Mouse (Mus musculus) inflammation-experienced regulatory T-cells, adult 6 months (primary cell): ENCODE results near the gene Fam198b. TPM values are rescaled to one million over a fixed set of nuclear protein-coding genes. Genes with fewer than 3 reads are reported as not detected.
"Not testable (repeated sequence)": the region's sequence is repeated elsewhere in the genome, so short reads cannot be mapped to it uniquely, and the experiment has no call there.

Experiments
- ATAC-seq: one replicate; pipeline ENCODE4 v1.8.0; 2017
- polyA plus RNA-seq, 3 experiments: library from polyadenylated mRNA; unstranded; fragments of 100-300 nt; shearing (Covaris generic); gene quantifications; one replicate each; pipeline ENCODE4 v1.2.1; 2017

Gene Fam198b
- polyA plus RNA-seq, 3 experiments from 2014 or later: 0.26 TPM; not detected in 2

GRCm38 (mm10) chr3:79925950-79926697 is 41.8 kb downstream of the Fam198b start:
- no peak for ATAC-seq

- no peak for ATAC-seq
Observed at GRCm38 (mm10) chr3:79927050-79927449, 42.7 kb downstream of the Fam198b start.

GRCm38 (mm10) chr3:79928409-79928808 is 44.1 kb downstream of the Fam198b start:
- ATAC-seq: no peak

GRCm38 (mm10) chr3:79930141-79930744 is 45.9 kb downstream of the Fam198b start:
- ATAC-seq: no peak

GRCm38 (mm10) chr3:79936213-79936612 is 51.9 kb downstream of the Fam198b start:
- no peak for ATAC-seq

DNA sequence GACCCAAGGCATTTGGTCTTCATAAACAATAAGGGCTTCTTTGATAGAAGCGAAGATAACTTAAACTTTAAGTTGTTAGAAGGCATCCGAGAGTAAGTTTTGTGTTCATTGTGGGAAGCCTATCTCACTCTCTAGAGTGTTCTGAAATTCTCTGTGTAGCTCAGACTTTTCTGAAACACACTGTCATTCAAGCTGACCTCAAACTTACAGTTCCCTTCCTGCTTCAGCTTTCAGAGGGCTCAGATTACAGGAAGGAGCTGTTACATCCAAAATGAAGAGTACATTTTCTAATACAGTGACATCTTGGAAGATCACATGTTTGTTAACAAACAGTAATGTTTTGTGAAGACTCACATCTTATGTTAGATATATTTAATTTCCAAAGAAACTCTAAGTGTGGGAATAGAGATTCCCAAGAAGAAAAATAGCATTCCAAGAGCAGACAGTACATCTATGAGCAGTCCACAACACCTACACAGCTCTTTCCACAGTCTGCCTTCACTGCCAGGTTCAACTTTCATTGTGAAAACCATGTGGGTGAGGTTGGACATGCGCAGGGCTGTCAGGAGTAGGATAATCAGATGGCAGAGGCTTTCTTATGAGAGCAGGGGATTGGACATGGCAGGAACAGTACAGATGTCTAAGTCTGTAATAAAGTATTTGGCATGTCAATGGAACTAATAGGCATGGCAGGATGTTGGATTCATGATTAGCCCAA is 52.6 kb downstream of the Fam198b start:
- ATAC-seq: no peak

DNA sequence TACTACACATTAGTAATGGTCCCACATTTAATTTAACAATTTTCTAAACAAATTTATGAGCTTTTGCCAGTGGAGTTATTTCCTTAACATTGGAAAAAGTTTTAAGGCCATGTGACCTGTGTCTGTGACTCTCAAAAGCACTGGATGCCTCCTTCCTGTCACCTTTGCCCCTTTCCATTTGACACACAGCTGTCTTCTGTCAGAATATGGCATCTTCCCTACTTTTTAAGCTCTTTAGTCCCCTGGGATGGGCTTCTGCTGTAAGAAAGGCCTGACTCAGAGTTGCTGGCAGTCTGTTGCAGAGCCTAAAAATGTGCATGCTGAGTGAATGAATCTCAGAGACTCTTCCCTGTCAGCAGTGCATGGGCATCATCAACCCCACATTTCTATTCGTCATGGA is 63.4 kb downstream of the Fam198b start:
- no peak for ATAC-seq

DNA sequence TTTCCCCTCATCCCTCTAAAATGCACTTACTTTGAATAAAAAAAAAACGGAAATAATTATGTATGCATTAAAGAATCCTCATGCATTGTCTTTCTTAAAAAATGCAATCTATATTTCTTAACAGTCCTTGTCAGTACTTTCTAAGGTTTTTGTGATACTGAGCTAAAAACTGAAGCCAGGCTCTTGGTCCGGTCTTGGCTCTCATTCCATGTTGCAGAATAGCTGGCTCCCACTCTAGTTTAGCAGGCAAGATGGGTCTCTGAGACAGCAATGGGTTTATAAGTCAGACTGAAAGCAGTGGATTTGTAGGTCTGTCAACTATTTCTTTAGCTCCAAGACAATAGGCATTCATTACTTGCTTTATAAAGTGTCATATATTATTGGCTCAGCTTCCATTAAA is 63.8 kb downstream of the Fam198b start:
- no peak for ATAC-seq

DNA sequence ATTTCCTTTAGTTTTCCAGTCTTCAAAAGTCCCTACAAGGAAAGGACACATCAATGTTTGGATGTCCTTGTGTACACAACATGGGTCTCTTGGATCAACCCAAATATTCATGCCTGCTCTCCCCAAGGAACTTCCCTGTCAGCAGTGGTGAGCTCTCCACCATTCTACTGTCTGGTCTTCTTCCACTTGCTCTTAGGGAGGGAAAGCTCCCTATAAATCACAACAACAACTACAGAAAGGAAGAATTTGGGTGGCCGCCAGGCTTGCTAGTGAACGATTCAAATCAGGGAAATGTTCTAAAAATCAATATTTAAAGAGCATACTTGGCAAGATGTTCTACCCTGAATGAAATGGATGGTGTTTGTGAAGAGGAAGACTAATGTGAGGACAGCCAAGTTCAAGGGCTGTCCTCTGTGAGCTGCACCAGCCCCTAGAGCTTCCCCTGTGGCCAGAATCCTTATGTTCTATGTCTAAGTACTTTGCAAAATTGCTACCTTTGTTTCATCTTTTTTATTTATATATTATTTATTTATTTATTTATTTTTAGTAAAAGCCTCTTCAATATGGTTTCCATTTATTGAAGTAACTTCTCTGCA is 68.9 kb downstream of the Fam198b start:
- no peak for ATAC-seq

- no peak for ATAC-seq
Observed at GRCm38 (mm10) chr3:79955262-79955661, 70.9 kb downstream of the Fam198b start.

GRCm38 (mm10) chr3:79956792-79957191 is 72.5 kb downstream of the Fam198b start:
- ATAC-seq: no peak

- no peak for ATAC-seq
Observed at GRCm38 (mm10) chr3:79957752-79958151, 73.4 kb downstream of the Fam198b start.

DNA sequence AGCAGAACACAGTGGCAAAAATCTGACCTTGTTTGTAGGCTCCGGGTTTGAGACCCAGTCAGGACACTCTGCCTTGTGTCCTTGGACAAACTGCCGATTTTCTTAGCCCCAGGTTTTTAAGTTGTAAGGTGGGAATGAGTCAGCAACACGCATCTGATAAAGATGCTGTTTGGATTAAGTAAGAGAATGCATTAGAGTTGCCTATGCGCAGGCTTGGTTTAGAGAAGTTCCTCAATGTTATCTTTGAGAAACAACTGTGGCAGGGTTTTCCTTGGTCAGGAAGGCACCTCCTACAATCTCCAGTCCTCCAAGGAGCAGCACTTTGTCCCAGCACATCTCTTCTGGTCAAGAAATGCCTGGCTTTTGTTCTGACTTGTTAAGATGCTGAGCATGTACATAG is 82.4 kb downstream of the Fam198b start:
- no peak for ATAC-seq

GRCm38 (mm10) chr3:79967346-79967745 is 83.0 kb downstream of the Fam198b start:
- ATAC-seq: no peak

- ATAC-seq: no peak
Observed at GRCm38 (mm10) chr3:79968426-79968825, 84.1 kb downstream of the Fam198b start.

DNA sequence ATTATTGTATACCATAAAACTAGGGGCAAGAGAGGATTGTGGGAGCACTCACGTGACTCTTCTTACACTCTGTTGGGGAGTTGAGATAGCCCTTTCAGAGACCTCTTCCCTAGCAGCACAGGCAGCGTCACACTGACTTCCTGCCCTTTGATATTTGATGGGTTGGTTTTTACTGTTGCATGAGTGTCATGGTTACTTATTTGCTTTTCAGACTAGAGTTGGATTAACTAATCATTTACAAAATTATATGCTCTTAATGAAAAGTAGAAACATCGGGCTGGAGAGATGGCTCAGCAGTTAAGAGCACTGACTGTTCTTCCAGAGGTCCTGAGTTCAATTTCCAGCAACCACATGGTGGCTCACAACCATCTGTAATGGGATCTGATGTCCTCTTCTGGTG is 85.2 kb downstream of the Fam198b start:
- not testable (repeated sequence) for ATAC-seq

DNA sequence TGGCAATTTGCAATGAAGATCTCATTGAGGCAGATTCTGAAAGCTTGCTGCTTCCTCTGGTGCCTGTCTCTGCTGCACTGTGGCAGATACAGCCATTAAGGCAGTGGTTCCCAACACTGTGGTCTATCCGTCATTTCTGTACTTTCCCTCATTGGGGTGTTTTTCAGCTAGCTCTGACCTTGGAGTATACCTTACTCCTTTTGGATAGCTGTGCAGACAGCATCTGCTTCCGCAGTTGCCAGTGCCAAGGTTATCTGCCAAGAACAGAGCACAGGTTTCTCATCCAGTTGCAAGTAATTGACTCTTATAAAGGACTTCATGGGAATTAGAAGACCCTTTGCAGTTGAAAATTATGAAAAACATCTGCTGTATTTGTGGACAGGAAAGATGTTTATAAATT is 85.7 kb downstream of the Fam198b start:
- no peak for ATAC-seq

- ATAC-seq: no peak
Observed at GRCm38 (mm10) chr3:79970498-79970897, 86.2 kb downstream of the Fam198b start.

GRCm38 (mm10) chr3:79971542-79971941 is 87.2 kb downstream of the Fam198b start:
- no peak for ATAC-seq

- no peak for ATAC-seq
Observed at GRCm38 (mm10) chr3:79976786-79977185, 92.5 kb downstream of the Fam198b start.

DNA sequence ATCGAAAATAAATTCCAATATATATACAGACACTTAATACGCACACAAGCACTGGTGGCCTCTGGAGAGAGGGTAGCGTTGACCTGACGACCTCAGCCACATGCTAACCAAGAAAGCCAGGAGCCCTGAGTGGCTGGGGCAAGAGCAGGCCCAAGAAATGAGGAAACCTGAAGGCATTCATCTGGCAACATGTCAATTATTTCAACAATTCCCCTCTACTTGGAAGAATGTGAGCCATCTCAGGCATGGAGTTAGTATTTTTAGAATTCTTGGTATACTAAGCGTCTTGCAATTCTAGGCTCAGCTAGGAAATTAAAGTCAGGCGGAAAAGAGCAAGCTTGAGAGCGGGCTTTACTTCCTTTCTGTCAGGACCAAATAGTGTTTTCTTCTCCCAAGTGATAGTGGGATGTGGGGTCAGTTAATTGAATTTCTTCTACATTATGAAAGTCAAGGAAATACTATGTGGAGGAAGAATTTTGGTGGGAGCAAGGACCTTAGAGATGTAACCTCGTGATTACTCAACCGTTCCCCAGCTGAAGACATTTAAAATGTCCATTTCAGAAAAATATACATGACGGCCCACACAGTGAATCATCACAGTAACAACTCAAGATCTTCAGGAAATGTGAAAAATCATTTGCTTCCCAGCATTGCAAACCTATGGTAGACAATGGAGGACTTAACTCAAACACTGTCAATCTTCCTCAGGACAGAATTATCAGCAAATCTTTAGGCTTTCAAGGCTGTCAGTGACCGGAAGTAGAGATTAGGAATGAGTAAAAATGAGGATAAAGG is 93.5 kb downstream of the Fam198b start:
- no peak for ATAC-seq

DNA sequence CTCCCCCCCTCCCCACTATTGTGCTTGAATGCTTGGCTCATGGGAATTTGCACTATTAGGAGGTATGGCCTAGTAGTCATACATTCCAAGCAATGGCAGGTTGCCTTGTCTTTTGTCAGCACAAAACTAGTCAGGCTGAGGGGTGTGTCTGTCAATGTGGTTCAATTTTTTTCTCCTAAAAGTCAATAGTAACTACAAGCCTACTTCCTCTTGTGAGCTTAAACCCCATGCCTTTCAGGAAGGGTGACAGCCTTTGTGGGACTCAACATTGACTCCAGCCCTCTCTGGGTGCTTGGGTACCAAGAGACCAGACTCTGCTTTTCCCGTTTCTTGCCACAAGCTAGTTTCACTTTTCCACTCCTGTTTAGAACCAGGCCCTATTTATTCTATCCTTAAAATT is 96.4 kb downstream of the Fam198b start:
- ATAC-seq: no peak
